Comparison of ENCODE assay signal across 11 mouse cellular contexts in genomic region chr9:45815525-45815924, GRCm38 (mm10). TPM values are rescaled to one million over a fixed set of nuclear protein-coding genes. Genes with fewer than 3 reads are reported as not detected.
DNase-seq lines count a peak whose midpoint lies in the region; ATAC-seq and TF ChIP-seq lines count a peak whose summit lies in the region.
"Had no signal": no experiment of that assay in that cellular context is flagged by ENCODE, and none has a peak within 500 bp of the region (broad histone marks: within the 10 kb centered on the region; RNA-seq: fewer than 3 reads in every experiment).

No protein-coding gene starts in this region.

- peak; percentile 28; the same call in 1 of the 2 replicates for ATAC-seq in kidney, embryonic 14.5 days (ENCODE audit: low FRiP score, low TSS enrichment)
- ATAC-seq in granulocyte monocyte progenitor cell, adult 5-6 weeks (replicated peaks; ENCODE audit: poor library complexity, severe bottlenecking): peak; percentile 71
- peak; percentile 63 for ATAC-seq in lung, embryonic 14.5 days (ENCODE audit: insufficient read depth)
- ATAC-seq in neutrophil, adult 5-6 weeks (ENCODE audit: extremely low read depth, insufficient number of reproducible peaks, low FRiP score, poor library complexity, severe bottlenecking): peak; percentile 30; the same call in 1 of the 2 replicates
- ATAC-seq: midbrain, embryonic 13.5 days had no signal

- no peak overlapping the region for H3K4me2 ChIP-seq in kidney, embryonic 14.5 days (replicated peaks; ENCODE audit: low read depth, low read length)
- H3K4me2 ChIP-seq in lung, embryonic 14.5 days: no peak overlapping the region
- H3K4me2 ChIP-seq: midbrain, embryonic 13.5 days had no signal

- 54% methylated on average over 10 of the region's 10 CpGs for WGBS in kidney, embryonic 14.5 days
- WGBS in lung, embryonic 14.5 days: 63% methylated on average over 10 of the region's 10 CpGs

- H3K9me3 ChIP-seq in kidney, embryonic 14.5 days (ENCODE audit: control insufficient read depth, low read length): no peaks in the 10 kb centered on the region
- no peaks in the 10 kb centered on the region for H3K9me3 ChIP-seq in lung, embryonic 14.5 days (ENCODE audit: low read depth, low read length)
- H3K9me3 ChIP-seq: midbrain, embryonic 13.5 days had no signal

- DNase-seq in kidney, postnatal 25 days: no peak
- peak; percentile 14 for DNase-seq in lung, embryonic 14.5 days
- no peak for DNase-seq in left cerebral cortex, postnatal 10 days (ENCODE audit: extremely low spot score in 1 of 2, low spot score in 2 of 2)
- DNase-seq in ovary, adult 18-20 months (ENCODE audit: low spot score): no peak
- DNase-seq: gastrocnemius, postnatal 14 days; liver had no signal

- H3K36me3 ChIP-seq in kidney, embryonic 14.5 days (ENCODE audit: control insufficient read depth, insufficient read depth, low read length): peaks cover 17% of the 10 kb centered on the region
- H3K36me3 ChIP-seq in lung, embryonic 14.5 days (ENCODE audit: insufficient read depth): peaks cover 18% of the 10 kb centered on the region

- intact Hi-C loops in left cerebral cortex, postnatal 10 days (cut with DNase I): no loop called here

- no peak for TF ChIP-seq CTCF in lung, embryonic 14.5 days (IDR thresholded peaks at IDR 0.05; ENCODE audit: low read depth)

- H3K4me3 ChIP-seq in kidney, embryonic 14.5 days (ENCODE audit: low read length): no peak overlapping the region
- H3K4me3 ChIP-seq in lung, embryonic 14.5 days (ENCODE audit: low read depth, low read length): no peak overlapping the region
- H3K4me3 ChIP-seq: erythroblast, embryonic 14.5 days; midbrain, embryonic 13.5 days had no signal

- H3K4me1 ChIP-seq in kidney, embryonic 14.5 days (ENCODE audit: control insufficient read depth, insufficient read depth, low read length): no peaks in the 10 kb centered on the region
- 0 out of 2 replicates have a peak, but pooled peaks cover 4% of the 10 kb centered on the region for H3K4me1 ChIP-seq in lung, embryonic 14.5 days (ENCODE audit: insufficient read depth)
- H3K4me1 ChIP-seq: midbrain, embryonic 13.5 days had no signal

- no peaks in the 10 kb centered on the region for H3K27me3 ChIP-seq in kidney, embryonic 14.5 days (ENCODE audit: control insufficient read depth, insufficient read depth, low read length)
- H3K27me3 ChIP-seq in lung, embryonic 14.5 days (ENCODE audit: insufficient read depth, low read length): no peaks in the 10 kb centered on the region
- H3K27me3 ChIP-seq: midbrain, embryonic 13.5 days had no signal

- H3K9ac ChIP-seq in kidney, embryonic 14.5 days (ENCODE audit: low read depth, low read length): no peak overlapping the region
- no peak overlapping the region for H3K9ac ChIP-seq in lung, embryonic 14.5 days
- H3K9ac ChIP-seq: midbrain, embryonic 13.5 days had no signal

- H3K27ac ChIP-seq in kidney, embryonic 14.5 days (ENCODE audit: low read depth, low read length): no peak overlapping the region
- no peak overlapping the region for H3K27ac ChIP-seq in lung, embryonic 14.5 days (ENCODE audit: low read depth)
- H3K27ac ChIP-seq: midbrain, embryonic 13.5 days had no signal

RNA-seq across cellular contexts. Expression of gene Cep164, which starts 13.0 kb away (rescaled TPM):
- 24.3 and 30.8 TPM in 2 replicates for polyA plus RNA-seq in kidney, embryonic 14.5 days (2014; fragmentation: Nextera tagmentation; extraction: Ambion mirVana)
- 19.8 and 22.3 TPM in 2 replicates for total RNA-seq in granulocyte monocyte progenitor cell, adult 5-6 weeks (2014; fragmentation: Nextera tagmentation)
- 18.5 and 22.1 TPM in 2 replicates for total RNA-seq in granulocyte monocyte progenitor cell, adult 5-6 weeks (2017)
- 23.2 and 26.9 TPM in 2 replicates for polyA plus RNA-seq in lung, embryonic 14.5 days (2014; fragmentation: Nextera tagmentation; extraction: Ambion mirVana)
- 20.1 and 21.9 TPM in 2 replicates for total RNA-seq in neutrophil, adult 5-6 weeks (2017)
- 10 to 100 TPM; 20.5 to 22.2 TPM for total RNA-seq in left cerebral cortex, postnatal 10 days (2021)

RNA-seq across cellular contexts. Expression of gene Bace1, which starts 22.9 kb away (rescaled TPM):
- 23.4 and 36.2 TPM in 2 replicates for polyA plus RNA-seq in kidney, embryonic 14.5 days (2014; fragmentation: Nextera tagmentation; extraction: Ambion mirVana)
- 44.3 and 77.0 TPM in 2 replicates for total RNA-seq in granulocyte monocyte progenitor cell, adult 5-6 weeks (2014; fragmentation: Nextera tagmentation)
- total RNA-seq in granulocyte monocyte progenitor cell, adult 5-6 weeks (2017): 48.5 and 62.9 TPM in 2 replicates
- polyA plus RNA-seq in lung, embryonic 14.5 days (2014; fragmentation: Nextera tagmentation; extraction: Ambion mirVana): 27.2 and 29.9 TPM in 2 replicates
- total RNA-seq in neutrophil, adult 5-6 weeks (2017): 0.70 and 0.86 TPM in 2 replicates
- 100 to 1,000 TPM; 111 to 114 TPM for total RNA-seq in left cerebral cortex, postnatal 10 days (2021)

Comparison
In these comparisons a context has a peak if more than half of its experiments do, and no peak if none do; other contexts are left out.
1. RNA of gene Bace1, which starts 22.9 kb away (total RNA-seq): 111 to 114 TPM in left cerebral cortex, postnatal 10 days and 44.3 to 77.0 TPM in granulocyte monocyte progenitor cell, adult 5-6 weeks; 0.70 to 0.86 TPM in neutrophil, adult 5-6 weeks; every median in the first group is over 10 times any median in the second.
2. Peak in every context shown above with its lines, with median percentiles within 50 percentile points of each other: ATAC-seq.